Mouse (Mus musculus): ENCODE measurements around the gene Rnaseh2a.

- TF ChIP-seq CTCF (IDR thresholded peaks at IDR 0.05) (peak; percentile 24; the same call in 1 of the 2 replicates), EP300 (IDR thresholded peaks at IDR 0.05) (no peak)
Observed at GRCm38 (mm10) chr8:84963952-84964351, 5.6 kb downstream of the Rnaseh2a start.
